Mouse (Mus musculus): ENCODE data around the gene Pcnx3. TPM values are rescaled to one million over a fixed set of nuclear protein-coding genes. Genes with fewer than 3 reads are reported as not detected.

Gene Pcnx3
- total RNA-seq, 1 experiment from 2014 or later = 60.2 TPM

- ATAC-seq (ENCODE audit: extremely low read depth, insufficient number of reproducible peaks, low FRiP score, poor library complexity, severe bottlenecking) = peak; percentile 34; the same call in 1 of the 2 replicates
Observed at GRCm38 (mm10) chr19:5649298-5649741, 39.4 kb downstream of the Pcnx3 start.

GRCm38 (mm10) chr19:5648401-5649297 is 40.1 kb downstream of the Pcnx3 start:
- ATAC-seq (ENCODE audit: extremely low read depth, insufficient number of reproducible peaks, low FRiP score, poor library complexity, severe bottlenecking) = peak; percentile 81

GRCm38 (mm10) chr19:5647791-5648190 is 40.9 kb downstream of the Pcnx3 start:
- ATAC-seq (ENCODE audit: extremely low read depth, insufficient number of reproducible peaks, low FRiP score, poor library complexity, severe bottlenecking) = no peak

- no peak for ATAC-seq (ENCODE audit: extremely low read depth, insufficient number of reproducible peaks, low FRiP score, poor library complexity, severe bottlenecking)
Observed at GRCm38 (mm10) chr19:5646731-5647330, 41.9 kb downstream of the Pcnx3 start.

GRCm38 (mm10) chr19:5645280-5645679 is 43.4 kb downstream of the Pcnx3 start:
- no peak for ATAC-seq (ENCODE audit: extremely low read depth, insufficient number of reproducible peaks, low FRiP score, poor library complexity, severe bottlenecking)

- no peak for ATAC-seq (ENCODE audit: extremely low read depth, insufficient number of reproducible peaks, low FRiP score, poor library complexity, severe bottlenecking)
Observed at GRCm38 (mm10) chr19:5641641-5642040, 47.1 kb downstream of the Pcnx3 start.

- no peak for ATAC-seq (ENCODE audit: extremely low read depth, insufficient number of reproducible peaks, low FRiP score, poor library complexity, severe bottlenecking)
Observed at GRCm38 (mm10) chr19:5641021-5641420, 47.7 kb downstream of the Pcnx3 start.

GRCm38 (mm10) chr19:5640339-5640738 is 48.4 kb downstream of the Pcnx3 start:
- ATAC-seq (ENCODE audit: extremely low read depth, insufficient number of reproducible peaks, low FRiP score, poor library complexity, severe bottlenecking) = no peak

- ATAC-seq (ENCODE audit: extremely low read depth, insufficient number of reproducible peaks, low FRiP score, poor library complexity, severe bottlenecking) = no peak
Observed at GRCm38 (mm10) chr19:5638416-5639005, 50.2 kb downstream of the Pcnx3 start.

GRCm38 (mm10) chr19:5637069-5638047 is 51.4 kb downstream of the Pcnx3 start, which contains the start of gene Rela:
Rela (plus strand) TSS chr19:5637483.
- peak; percentile 72 for ATAC-seq (ENCODE audit: extremely low read depth, insufficient number of reproducible peaks, low FRiP score, poor library complexity, severe bottlenecking)

GRCm38 (mm10) chr19:5636571-5637041 is 52.1 kb downstream of the Pcnx3 start:
- ATAC-seq (ENCODE audit: extremely low read depth, insufficient number of reproducible peaks, low FRiP score, poor library complexity, severe bottlenecking) = no peak

- ATAC-seq (ENCODE audit: extremely low read depth, insufficient number of reproducible peaks, low FRiP score, poor library complexity, severe bottlenecking) = no peak
Observed at GRCm38 (mm10) chr19:5636036-5636570, 52.6 kb downstream of the Pcnx3 start.

- ATAC-seq (ENCODE audit: extremely low read depth, insufficient number of reproducible peaks, low FRiP score, poor library complexity, severe bottlenecking) = no peak
Observed at GRCm38 (mm10) chr19:5632120-5632519, 56.6 kb downstream of the Pcnx3 start.

GRCm38 (mm10) chr19:5629907-5630306 is 58.8 kb downstream of the Pcnx3 start:
- no peak for ATAC-seq (ENCODE audit: extremely low read depth, insufficient number of reproducible peaks, low FRiP score, poor library complexity, severe bottlenecking)

- ATAC-seq (ENCODE audit: extremely low read depth, insufficient number of reproducible peaks, low FRiP score, poor library complexity, severe bottlenecking) = no peak
Observed at GRCm38 (mm10) chr19:5625311-5625710, 63.4 kb downstream of the Pcnx3 start.

GRCm38 (mm10) chr19:5621884-5622283 is 66.8 kb downstream of the Pcnx3 start:
- ATAC-seq (ENCODE audit: extremely low read depth, insufficient number of reproducible peaks, low FRiP score, poor library complexity, severe bottlenecking) = no peak

GRCm38 (mm10) chr19:5620007-5620406 is 68.7 kb downstream of the Pcnx3 start:
- no peak for ATAC-seq (ENCODE audit: extremely low read depth, insufficient number of reproducible peaks, low FRiP score, poor library complexity, severe bottlenecking)

GRCm38 (mm10) chr19:5614953-5615352 is 73.8 kb downstream of the Pcnx3 start:
- ATAC-seq (ENCODE audit: extremely low read depth, insufficient number of reproducible peaks, low FRiP score, poor library complexity, severe bottlenecking) = no peak
